Mouse (Mus musculus): ENCODE data around the gene Hoxa3. TPM values are rescaled to one million over a fixed set of nuclear protein-coding genes. Genes with fewer than 3 reads are reported as not detected.

The Hoxa3 gene
- polyA plus RNA-seq, 1 experiment from 2014 or later, result 3.4 TPM

DNA sequence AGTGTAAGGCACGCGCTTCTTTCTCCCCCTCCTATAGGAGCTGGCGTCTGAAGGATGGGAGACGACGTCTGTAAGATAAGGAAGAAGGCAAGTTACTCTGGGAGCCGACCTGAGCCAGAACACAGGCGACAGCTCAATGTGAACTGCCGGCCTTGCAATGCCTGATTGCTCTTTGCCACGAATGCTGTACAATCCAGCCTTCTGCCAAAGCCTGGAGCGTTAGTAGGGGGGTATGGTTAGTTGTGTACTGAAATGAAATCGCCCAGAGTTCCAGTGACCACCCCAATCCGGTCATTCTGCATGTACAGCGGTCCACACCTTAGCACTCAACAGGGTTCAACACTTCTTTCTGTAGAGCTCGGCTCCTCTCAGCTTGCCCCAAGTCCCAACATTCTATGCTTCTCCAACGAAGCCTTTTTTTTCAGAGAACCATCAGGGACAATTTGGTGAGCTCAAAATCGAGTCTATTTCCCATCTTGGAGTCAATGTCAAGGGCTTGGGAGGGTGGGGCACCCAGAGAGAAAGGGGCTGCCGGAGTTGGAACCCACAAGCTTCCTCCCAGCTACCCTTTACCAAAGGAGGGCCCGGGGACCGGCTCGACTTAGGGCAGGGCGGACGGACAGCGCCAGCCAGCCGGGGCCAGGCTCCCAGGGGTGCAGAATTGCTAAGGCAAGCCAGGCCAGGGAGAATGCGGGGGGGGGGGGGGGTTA is 46.1 kb upstream of the Hoxa3 start:
- Histone ChIP-seq H3K27me3 (replicated peaks; ENCODE audit: control insufficient read depth, insufficient read depth, low read length) (peaks cover 85% of the 10 kb centered on the region), H3K4me3 (ENCODE audit: low read depth, low read length) (peak overlapping the region; percentile 45), H3K4me2 (replicated peaks; ENCODE audit: low read depth) (no peak overlapping the region), H3K36me3 (ENCODE audit: control insufficient read depth, insufficient read depth) (no peaks in the 10 kb centered on the region), H3K9me3 (ENCODE audit: control insufficient read depth) (no peaks in the 10 kb centered on the region), H3K9ac (ENCODE audit: low read depth, low read length) (peak overlapping the region; percentile 31; the same call in 1 of the 2 replicates), H3K4me1 (replicated peaks; ENCODE audit: control insufficient read depth, insufficient read depth, low read length) (no peaks in the 10 kb centered on the region), H3K27ac (ENCODE audit: low read depth, low read length) (no peak overlapping the region)
- TF ChIP-seq CTCF (IDR thresholded peaks at IDR 0.05; ENCODE audit: low read depth), result no peak
- 2% methylated on average over 24 of the region's 25 CpGs for WGBS
- ATAC-seq, result no peak

DNA sequence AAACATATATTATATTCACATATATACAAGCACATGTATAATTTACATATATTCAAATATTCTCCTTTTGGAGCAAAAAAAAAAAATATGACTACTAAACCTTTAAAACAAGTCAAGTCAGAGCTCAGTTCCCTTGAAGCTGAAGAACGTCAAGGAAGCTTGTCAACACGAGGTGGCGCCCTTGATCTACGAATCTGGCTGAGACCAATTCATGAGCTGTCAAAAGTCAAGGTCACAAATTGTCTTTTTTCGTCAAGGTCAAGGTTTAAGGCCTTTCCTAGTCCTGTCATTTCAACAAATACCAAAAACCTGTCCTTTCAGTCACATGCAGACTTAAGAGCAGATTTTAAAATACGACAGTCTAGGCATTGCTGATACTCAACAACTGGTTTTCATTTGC is 43.8 kb upstream of the Hoxa3 start:
- Histone ChIP-seq H3K9ac (ENCODE audit: low read depth, low read length) (no peak overlapping the region), H3K4me1 (replicated peaks; ENCODE audit: control insufficient read depth, insufficient read depth, low read length) (no peaks in the 10 kb centered on the region), H3K4me2 (replicated peaks; ENCODE audit: low read depth) (no peak overlapping the region), H3K27me3 (replicated peaks; ENCODE audit: control insufficient read depth, insufficient read depth, low read length) (peaks cover 86% of the 10 kb centered on the region), H3K9me3 (ENCODE audit: control insufficient read depth) (no peaks in the 10 kb centered on the region), H3K27ac (ENCODE audit: low read depth, low read length) (no peak overlapping the region), H3K36me3 (ENCODE audit: control insufficient read depth, insufficient read depth) (no peaks in the 10 kb centered on the region), H3K4me3 (ENCODE audit: low read depth, low read length) (no peak overlapping the region)
- WGBS, result 4% methylated on average over 6 of the region's 6 CpGs
- ATAC-seq, result no peak
- peak; percentile 87 for TF ChIP-seq CTCF (IDR thresholded peaks at IDR 0.05; ENCODE audit: low read depth)

DNA sequence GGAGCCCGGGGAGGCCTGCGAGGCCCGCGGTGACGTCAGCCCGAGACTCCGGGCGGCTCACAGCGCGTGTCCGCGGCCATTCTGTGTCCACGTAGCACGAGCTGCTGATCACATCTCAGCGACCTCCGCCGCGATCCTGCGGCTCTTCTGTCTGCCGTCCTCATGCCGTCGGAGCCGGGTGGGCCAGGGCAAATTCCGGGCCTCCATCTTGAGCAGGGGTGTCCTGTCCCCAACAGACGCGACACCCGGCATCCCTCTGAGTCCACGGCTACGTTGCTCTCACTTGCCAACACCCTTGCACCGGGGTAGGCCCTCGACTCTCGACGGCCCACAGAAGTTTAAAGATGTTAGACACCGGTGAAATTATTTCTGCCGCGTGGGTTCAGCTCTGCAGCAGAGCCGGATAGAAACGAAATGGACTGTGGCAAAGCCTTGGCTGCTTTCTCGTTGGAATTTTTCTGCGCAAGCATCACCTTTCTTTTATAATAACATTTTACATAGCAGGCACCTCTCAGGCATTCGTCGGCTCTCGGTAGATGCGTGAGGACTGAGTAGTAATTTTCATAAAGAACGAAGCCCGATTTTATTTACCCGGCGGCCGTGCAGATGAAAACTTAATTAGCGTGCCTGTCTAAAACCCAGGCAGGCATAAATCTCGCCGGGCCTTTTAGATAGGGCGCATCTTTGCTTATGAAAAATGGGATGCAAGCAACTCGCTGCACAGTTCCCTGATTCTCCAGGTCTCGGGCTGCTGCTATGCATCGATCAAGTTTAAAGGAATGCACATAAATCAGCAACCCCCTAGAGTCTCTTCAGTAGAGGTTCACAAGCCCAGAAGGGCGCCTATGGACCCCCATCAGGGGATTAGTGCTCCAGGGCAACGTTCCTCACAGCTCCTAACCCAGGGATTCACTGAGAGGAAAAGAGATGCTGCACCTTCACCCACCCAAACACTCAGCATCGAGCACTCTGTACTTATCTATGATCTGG is 40.7 kb upstream of the Hoxa3 start:
- Histone ChIP-seq H3K4me1 (replicated peaks; ENCODE audit: control insufficient read depth, insufficient read depth, low read length) (no peaks in the 10 kb centered on the region), H3K4me2 (replicated peaks; ENCODE audit: low read depth) (peak overlapping the region; percentile 28), H3K9ac (ENCODE audit: low read depth, low read length) (no peak overlapping the region), H3K36me3 (ENCODE audit: control insufficient read depth, insufficient read depth) (no peaks in the 10 kb centered on the region), H3K9me3 (ENCODE audit: control insufficient read depth) (no peaks in the 10 kb centered on the region), H3K4me3 (ENCODE audit: low read depth, low read length) (peak overlapping the region; percentile 3; the same call in 1 of the 2 replicates), H3K27me3 (replicated peaks; ENCODE audit: control insufficient read depth, insufficient read depth, low read length) (peaks cover 93% of the 10 kb centered on the region), H3K27ac (ENCODE audit: low read depth, low read length) (no peak overlapping the region)
- 2% methylated on average over 59 of the region's 59 CpGs for WGBS
- 0 out of 2 replicates have a peak, but pooled peaks have one; percentile 16 for ATAC-seq
- no peak for TF ChIP-seq CTCF (IDR thresholded peaks at IDR 0.05; ENCODE audit: low read depth)

DNA sequence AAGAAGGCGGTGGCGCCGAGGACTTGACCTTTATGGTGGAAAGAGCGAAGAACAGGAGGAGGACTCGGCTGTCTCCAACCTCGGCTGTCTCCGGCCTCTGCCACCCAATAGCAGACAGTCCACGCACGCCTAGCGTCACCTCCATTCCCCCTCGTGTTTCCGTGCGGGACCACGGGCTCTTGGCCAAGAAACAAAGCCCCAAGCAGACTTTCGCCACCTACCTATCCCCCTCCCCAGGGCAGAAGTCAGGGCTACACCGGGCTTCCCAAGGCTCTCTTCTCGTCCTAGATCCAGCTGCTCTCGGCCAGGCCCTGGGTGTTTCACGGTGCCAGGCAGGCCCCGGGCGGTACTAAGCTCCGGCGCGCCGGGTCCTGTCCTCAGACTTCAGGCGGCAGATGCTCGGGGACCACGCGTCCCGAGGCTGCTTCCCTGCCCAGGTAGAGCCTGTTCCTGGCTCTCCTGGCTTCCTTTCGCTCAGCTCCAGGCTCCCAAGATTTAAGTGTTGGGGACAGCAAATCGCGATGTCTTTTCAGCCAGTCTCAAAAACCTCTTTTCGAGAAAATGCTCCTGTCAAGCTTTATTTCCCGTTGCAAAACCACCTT is 39.7 kb upstream of the Hoxa3 start:
- peaks cover 93% of the 10 kb centered on the region for H3K27me3 ChIP-seq (replicated peaks; ENCODE audit: control insufficient read depth, insufficient read depth, low read length)
- no peak for ATAC-seq
- no peaks in the 10 kb centered on the region for H3K9me3 ChIP-seq (ENCODE audit: control insufficient read depth)
- H3K4me1 ChIP-seq (replicated peaks; ENCODE audit: control insufficient read depth, insufficient read depth, low read length), result no peaks in the 10 kb centered on the region
- no peak overlapping the region for H3K9ac ChIP-seq (ENCODE audit: low read depth, low read length)
- peak overlapping the region; percentile 28; the same call in 1 of the 2 replicates for H3K4me2 ChIP-seq (replicated peaks; ENCODE audit: low read depth)
- H3K4me3 ChIP-seq (ENCODE audit: low read depth, low read length), result peak overlapping the region; percentile 1; the same call in 1 of the 2 replicates
- no peak overlapping the region for H3K27ac ChIP-seq (ENCODE audit: low read depth, low read length)
- no peak for TF ChIP-seq CTCF (IDR thresholded peaks at IDR 0.05; ENCODE audit: low read depth)
- no peaks in the 10 kb centered on the region for H3K36me3 ChIP-seq (ENCODE audit: control insufficient read depth, insufficient read depth)
- WGBS, result 3% methylated on average over 35 of the region's 35 CpGs

DNA sequence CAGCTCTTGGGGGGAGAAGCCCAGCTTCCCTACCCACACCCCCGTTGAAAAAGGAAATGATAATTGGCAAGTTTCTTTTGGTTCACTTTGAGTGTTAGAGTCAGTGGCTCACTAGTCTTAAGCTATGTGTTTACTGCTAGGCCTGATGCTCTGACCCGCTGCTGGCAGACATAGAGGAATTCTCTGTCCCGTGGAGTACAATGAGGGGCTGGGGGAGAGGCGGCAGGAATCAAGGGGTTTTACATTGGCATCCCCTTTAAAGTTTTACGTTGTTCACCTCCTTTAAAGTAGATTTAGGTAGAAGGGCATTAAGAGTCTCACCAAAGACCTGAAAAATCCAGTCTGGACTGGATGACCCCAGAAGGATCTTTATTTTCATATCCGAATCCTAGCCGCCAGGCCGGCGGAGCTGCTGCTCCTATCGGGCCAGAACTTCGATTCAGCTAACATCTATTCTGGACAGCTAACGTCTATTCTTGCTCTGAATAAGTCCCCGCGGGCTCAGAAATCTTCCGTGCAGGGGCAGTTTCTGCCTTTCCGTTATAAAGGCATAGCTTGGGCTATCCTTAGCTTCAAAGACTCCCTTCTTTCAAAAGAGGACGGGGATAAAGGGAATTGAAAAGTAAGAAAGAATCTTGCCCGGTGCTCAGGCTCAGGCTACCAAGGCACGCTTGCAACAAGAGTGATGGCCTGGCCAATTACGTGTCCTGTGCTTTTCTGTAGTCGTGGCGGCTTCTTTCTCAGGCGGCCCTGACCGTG is 39.1 kb upstream of the Hoxa3 start:
- Histone ChIP-seq H3K27me3 (replicated peaks; ENCODE audit: control insufficient read depth, insufficient read depth, low read length) (peaks cover 94% of the 10 kb centered on the region), H3K36me3 (ENCODE audit: control insufficient read depth, insufficient read depth) (no peaks in the 10 kb centered on the region), H3K9me3 (ENCODE audit: control insufficient read depth) (no peaks in the 10 kb centered on the region), H3K9ac (ENCODE audit: low read depth, low read length) (no peak overlapping the region), H3K4me1 (replicated peaks; ENCODE audit: control insufficient read depth, insufficient read depth, low read length) (no peaks in the 10 kb centered on the region), H3K4me2 (replicated peaks; ENCODE audit: low read depth) (0 out of 2 replicates have a peak overlapping the region, but pooled peaks have one; percentile 28), H3K27ac (ENCODE audit: low read depth, low read length) (no peak overlapping the region), H3K4me3 (ENCODE audit: low read depth, low read length) (peak overlapping the region; percentile 1; the same call in 1 of the 2 replicates)
- ATAC-seq, result no peak
- TF ChIP-seq CTCF (IDR thresholded peaks at IDR 0.05; ENCODE audit: low read depth), result no peak
- 3% methylated on average over 24 of the region's 24 CpGs for WGBS
